Mouse (Mus musculus) left cerebral cortex, postnatal 14 days (tissue): ENCODE measurements around the gene Akap12. TPM values are rescaled to one million over a fixed set of nuclear protein-coding genes. Genes with fewer than 3 reads are reported as not detected.

Experiments used
- DNase-seq, 2 experiments: peaks; one replicate each; pipeline ENCODE4 v3.0.0; 2021 to 2022; ENCODE audit warnings: low spot score in 2 of 2, mixed read lengths in 1 of 2
- intact Hi-C: fragments of 180-260 bp; cut with DNase I; formaldehyde crosslinking; loops from one replicate; pipeline ENCODE4 v1.15.1; 2025
- total RNA-seq, 2 experiments: library from RNA; stranded (reverse); gene quantifications; 2 replicates each; pipeline ENCODE4 v1.2.3; 2021

The Akap12 gene
- total RNA-seq, 2 experiments from 2014 or later: 17.4 to 17.7 TPM

DNA sequence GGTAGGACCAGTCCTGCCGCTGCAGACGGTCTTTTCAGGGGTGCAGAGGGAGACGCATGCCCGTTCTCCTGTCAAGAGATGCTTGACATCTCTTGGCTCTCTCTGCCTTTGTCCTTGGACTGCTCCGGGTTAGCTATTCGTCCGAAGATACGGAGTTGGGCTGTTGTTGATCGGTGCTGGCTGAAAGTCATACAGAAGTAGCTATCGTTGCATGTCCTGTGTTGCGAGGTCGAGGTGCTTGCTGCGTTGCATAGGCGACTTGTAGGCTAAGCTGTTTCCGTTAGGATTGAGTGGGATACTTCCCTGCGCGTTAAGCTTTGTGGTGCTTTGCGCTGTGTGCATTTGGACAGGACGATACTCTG, 122.2 kb downstream of the Akap12 start:
- DNase-seq: no peak
- intact Hi-C loops: no loop called here

DNA sequence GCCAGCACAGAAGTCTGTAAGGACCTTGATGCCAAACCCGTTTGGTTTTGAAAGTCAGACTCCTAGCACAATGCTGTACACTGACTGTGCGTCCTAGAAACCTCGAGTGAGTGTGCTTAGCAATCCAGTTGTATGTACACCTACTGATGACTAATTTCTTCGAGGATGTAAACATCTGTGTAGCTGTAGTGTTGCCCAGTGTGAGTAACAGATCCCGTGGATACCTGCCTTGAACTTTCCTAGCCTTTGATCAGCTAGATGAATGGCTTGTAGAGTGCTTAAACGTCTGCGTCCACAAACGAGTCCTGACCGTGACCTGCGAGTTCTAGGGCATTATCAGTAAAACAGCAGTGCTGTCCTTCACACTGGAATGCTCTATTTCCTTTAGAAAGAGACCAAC, 122.9 kb downstream of the Akap12 start:
- no peak for DNase-seq
- intact Hi-C loops: no loop called here

DNA sequence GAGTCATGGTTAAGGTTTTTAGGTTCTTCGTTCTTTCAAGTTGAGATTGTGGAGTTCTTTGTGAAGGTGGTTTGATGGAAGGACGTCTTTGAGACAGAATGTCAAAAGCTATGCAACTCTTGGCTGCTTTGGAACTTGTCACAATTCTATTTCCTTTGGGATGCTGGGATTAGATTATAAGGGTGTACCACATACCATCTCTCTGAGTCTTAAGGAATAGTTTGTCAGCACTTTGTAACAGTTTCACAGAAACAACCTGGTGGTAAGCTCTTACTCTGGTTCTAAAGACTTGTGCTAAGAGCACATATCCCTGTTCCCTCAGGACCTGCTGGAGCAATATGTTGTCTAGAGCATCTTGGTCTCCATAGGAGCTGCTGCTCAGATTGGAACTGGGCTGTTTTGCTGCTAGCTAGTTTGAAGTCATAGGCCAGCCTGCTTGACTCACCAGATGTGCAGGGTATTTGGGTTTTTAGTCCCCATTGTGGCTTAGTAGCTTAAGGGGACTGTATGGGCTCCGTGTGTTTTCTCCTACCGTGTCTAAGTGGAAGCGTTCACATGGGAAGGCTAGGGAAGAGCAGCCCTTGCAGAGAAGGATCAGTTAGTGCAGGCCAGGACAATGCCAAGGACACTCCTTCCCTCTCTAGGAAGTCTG, 123.4 kb downstream of the Akap12 start:
- DNase-seq: no peak
- intact Hi-C loops: no loop called here

GRCm38 (mm10) chr10:4390550-4390949, 124.4 kb downstream of the Akap12 start:
- no peak for DNase-seq
- intact Hi-C loops: no loop called here

- intact Hi-C loops: no loop called here
- no peak for DNase-seq
These were observed 124.9 kb downstream of the Akap12 start for GRCm38 (mm10) chr10:4391076-4391475.

GRCm38 (mm10) chr10:4391851-4392250, 125.7 kb downstream of the Akap12 start:
- DNase-seq: peak in 1 of 2 experiments; percentile 40
- intact Hi-C loops: no loop called here

DNA sequence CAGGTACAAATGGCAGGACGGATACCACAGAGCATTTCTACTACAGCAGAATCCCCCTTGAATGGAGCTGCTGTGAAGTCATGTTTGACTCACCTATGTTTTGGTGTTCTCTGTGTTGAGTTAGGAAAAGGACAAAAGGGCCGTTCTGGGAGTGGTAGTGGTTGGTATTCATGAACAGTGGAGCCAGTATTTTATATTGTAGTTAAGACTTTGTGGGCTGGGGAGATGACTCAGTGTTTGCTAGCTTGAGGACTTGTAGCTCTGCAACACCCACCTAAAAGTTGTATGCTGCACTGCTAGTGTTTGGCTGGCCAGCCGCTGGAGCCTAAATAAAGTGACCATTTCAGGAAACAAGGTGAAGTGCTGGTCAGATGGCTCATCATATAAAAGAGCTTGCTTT, 129.1 kb downstream of the Akap12 start:
- intact Hi-C loops: no loop called here
- DNase-seq: no peak

DNA sequence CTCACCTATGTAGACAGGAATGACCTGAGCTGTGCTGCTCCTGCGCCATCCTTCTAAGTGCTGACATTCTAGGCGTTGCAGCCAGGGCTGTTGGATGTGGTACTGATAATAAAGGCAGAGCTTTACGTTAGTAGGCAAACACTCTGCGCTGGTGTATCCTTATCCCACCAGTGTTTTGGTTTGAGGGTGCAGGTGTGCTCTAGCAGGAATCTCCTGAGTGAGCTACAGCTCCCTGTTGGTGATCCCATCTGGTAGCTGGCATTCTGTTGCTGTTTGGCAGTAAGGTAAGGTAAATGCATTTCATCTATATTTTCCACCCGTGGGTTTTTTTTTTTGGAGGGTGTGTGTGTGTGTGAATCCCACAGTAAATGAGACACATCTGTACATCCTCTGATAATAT, 131.9 kb downstream of the Akap12 start:
- DNase-seq: no peak
- intact Hi-C loops: no loop called here

- DNase-seq: peak; percentile 65 to 76
- intact Hi-C loops: no loop called here
These were observed 138.8 kb downstream of the Akap12 start for GRCm38 (mm10) chr10:4404895-4405491.

- intact Hi-C loops: no loop called here
- no peak for DNase-seq
These were observed 139.3 kb downstream of the Akap12 start for GRCm38 (mm10) chr10:4405511-4405910.

DNA sequence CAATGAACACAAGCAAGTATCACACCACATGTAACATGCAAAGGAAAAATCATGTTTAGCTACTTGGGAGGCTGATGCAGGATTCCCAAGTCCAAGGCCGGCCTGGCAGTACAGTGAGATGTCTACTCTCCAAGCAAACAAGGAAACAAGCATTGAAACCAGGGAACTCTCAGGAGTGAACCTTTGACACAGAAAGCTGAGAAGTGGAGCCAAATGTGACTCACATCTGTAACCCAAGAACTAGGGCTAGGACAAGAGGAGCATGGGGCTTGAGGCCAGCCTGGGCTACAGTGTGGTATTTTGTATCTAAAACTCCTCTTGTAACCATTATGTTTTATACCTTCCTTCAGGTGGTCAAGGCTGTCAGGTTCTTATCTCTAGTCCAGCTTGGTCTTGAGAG, 141.0 kb downstream of the Akap12 start:
- no peak for DNase-seq
- intact Hi-C loops: no loop called here

Other genes starting within 250 kb of the Akap12 start
- 10 to 100 TPM in 1 of 2 experiments, 1 to 10 TPM in 1; 8.8 to 10.0 TPM for gene Zbtb2, start 121.7 kb downstream of the Akap12 start, total RNA-seq
- 10 to 100 TPM; 31.1 to 40.9 TPM for gene Rmnd1, start 166.0 kb downstream of the Akap12 start, total RNA-seq
- gene Armt1, start 166.1 kb downstream of the Akap12 start, total RNA-seq: 10 to 100 TPM; 16.2 to 18.5 TPM
- gene Ccdc170, start 216.1 kb downstream of the Akap12 start, total RNA-seq: under 1 TPM; 0.13 to 0.21 TPM